Mouse (Mus musculus): ENCODE measurements at regions not wholly inside any gene's neighbourhood (a gene's known extent, or its start where the extent isn't known, plus 50 kb on each side); places are given as distances from the start of the nearest gene placed in this dataset.

- Histone ChIP-seq H3K4me3 (replicated peaks; ENCODE audit: low read depth, low read length) (0 out of 2 replicates have a peak overlapping the region, but pooled peaks have one; percentile 0), H3K27me3 (ENCODE audit: control insufficient read depth, insufficient read depth, low read length) (no peaks in the 10 kb centered on the region), H3K9me3 (ENCODE audit: control insufficient read depth, low read length) (peaks cover 5% of the 10 kb centered on the region; the same call in 1 of the 2 replicates), H3K27ac (replicated peaks; ENCODE audit: low read depth, low read length) (no peak overlapping the region), H3K36me3 (ENCODE audit: control insufficient read depth, insufficient read depth, low read length) (no peaks in the 10 kb centered on the region), H3K4me2 (ENCODE audit: low read length) (peak overlapping the region; percentile 33), H3K9ac (replicated peaks; ENCODE audit: low read length) (peak overlapping the region; percentile 24; the same call in 1 of the 2 replicates), H3K4me1 (ENCODE audit: control insufficient read depth, insufficient read depth, low read length) (no peaks in the 10 kb centered on the region)
- 29% methylated on average over 10 of the region's 10 CpGs for WGBS
- DNase-seq (peak; percentile 50), ATAC-seq (ENCODE audit: low FRiP score, low TSS enrichment) (peak; percentile 48; the same call in 1 of the 2 replicates)
Measured at GRCm38 (mm10) chr16:61171856-61172433, 566.6 kb upstream of the Epha6 start.

- Histone ChIP-seq H3K4me3 (replicated peaks; ENCODE audit: low read depth, low read length) (no peak overlapping the region), H3K9me3 (ENCODE audit: control insufficient read depth, low read length) (no peaks in the 10 kb centered on the region), H3K27me3 (ENCODE audit: control insufficient read depth, insufficient read depth, low read length) (no peaks in the 10 kb centered on the region), H3K36me3 (ENCODE audit: control insufficient read depth, insufficient read depth, low read length) (no peaks in the 10 kb centered on the region), H3K4me1 (ENCODE audit: control insufficient read depth, insufficient read depth, low read length) (no peaks in the 10 kb centered on the region), H3K27ac (replicated peaks; ENCODE audit: low read depth, low read length) (no peak overlapping the region), H3K4me2 (ENCODE audit: low read length) (no peak overlapping the region), H3K9ac (replicated peaks; ENCODE audit: low read length) (no peak overlapping the region)
- ATAC-seq (ENCODE audit: low FRiP score, low TSS enrichment) (no peak), DNase-seq (peak; percentile 5)
Measured at GRCm38 (mm10) chr16:61138106-61138505, 532.8 kb upstream of the Epha6 start.
